Comparison of ENCODE assay signal across 8 mouse cellular contexts in genomic region chr9:42865036-42865829, GRCm38 (mm10).
A peak's percentile ranks its signal among the peaks of the same experiment; 100 is the strongest.
DNase-seq lines count a peak whose midpoint lies in the region; ATAC-seq lines count a peak whose summit lies in the region.

No protein-coding gene starts in this region.

- H3K4me1 ChIP-seq in hindbrain, embryonic 10.5 days (replicated peaks) = peaks cover 34% of the 10 kb centered on the region
- H3K4me1 ChIP-seq in hindbrain, embryonic 16.5 days (ENCODE audit: control insufficient read depth, insufficient read depth, low read depth, low read length) = peaks cover 17% of the 10 kb centered on the region
- peaks cover 6% of the 10 kb centered on the region; the same call in 1 of the 2 replicates for H3K4me1 ChIP-seq in embryonic facial prominence, embryonic 14.5 days (ENCODE audit: control insufficient read depth, insufficient read depth, low read length)

- H3K27me3 ChIP-seq in hindbrain, embryonic 10.5 days (ENCODE audit: insufficient read depth, poor library complexity, severe bottlenecking) = peaks cover 78% of the 10 kb centered on the region
- H3K27me3 ChIP-seq in hindbrain, embryonic 16.5 days (replicated peaks; ENCODE audit: control insufficient read depth, insufficient read depth, low read length) = no peaks in the 10 kb centered on the region
- no peaks in the 10 kb centered on the region for H3K27me3 ChIP-seq in embryonic facial prominence, embryonic 14.5 days (replicated peaks; ENCODE audit: control insufficient read depth, insufficient read depth, low read length)

- DNase-seq in hindbrain, embryonic 10.5 days (ENCODE audit: low spot score) = peak; percentile 31
- DNase-seq in retina, postnatal 1 day = peak; percentile 45
- no peak for DNase-seq in retina, embryonic 14.5 days (ENCODE audit: low spot score)
- peak; percentile 76 for DNase-seq in embryonic facial prominence, embryonic 14.5 days (ENCODE audit: low spot score)
- DNase-seq in mesoderm, embryonic 11.5 days (ENCODE audit: low read depth, low spot score) = peak; percentile 67
- DNase-seq in adrenal gland, adult 8-10 months = no peak
- DNase-seq in cerebellum, adult 18-20 months = no peak

- no peak overlapping the region for H3K4me3 ChIP-seq in hindbrain, embryonic 10.5 days
- no peak overlapping the region for H3K4me3 ChIP-seq in hindbrain, embryonic 16.5 days (ENCODE audit: low read length)
- no peak overlapping the region for H3K4me3 ChIP-seq in embryonic facial prominence, embryonic 14.5 days (ENCODE audit: low read depth, low read length)

- H3K4me2 ChIP-seq in hindbrain, embryonic 16.5 days (ENCODE audit: low read length) = no peak overlapping the region
- H3K4me2 ChIP-seq in embryonic facial prominence, embryonic 14.5 days (ENCODE audit: low read depth, low read length) = no peak overlapping the region

- peak overlapping the region; percentile 72; the same call in 1 of the 2 replicates for H3K27ac ChIP-seq in hindbrain, embryonic 10.5 days
- no peak overlapping the region for H3K27ac ChIP-seq in hindbrain, embryonic 16.5 days (ENCODE audit: low read depth, low read length)
- H3K27ac ChIP-seq in embryonic facial prominence, embryonic 14.5 days (replicated peaks; ENCODE audit: low read depth, low read length) = peak overlapping the region; percentile 9; the same call in 1 of the 2 replicates

- 45% methylated on average over 11 of the region's 11 CpGs for WGBS in hindbrain, embryonic 10.5 days
- 40% methylated on average over 11 of the region's 11 CpGs for WGBS in hindbrain, embryonic 16.5 days
- 33% methylated on average over 11 of the region's 11 CpGs for WGBS in embryonic facial prominence, embryonic 14.5 days

- ATAC-seq in hindbrain, embryonic 16.5 days = no peak
- ATAC-seq in embryonic facial prominence, embryonic 14.5 days (ENCODE audit: low read depth) = peak; percentile 48

- no peaks in the 10 kb centered on the region for H3K36me3 ChIP-seq in hindbrain, embryonic 10.5 days
- H3K36me3 ChIP-seq in hindbrain, embryonic 16.5 days (ENCODE audit: control insufficient read depth, insufficient read depth, low read length) = no peaks in the 10 kb centered on the region
- no peaks in the 10 kb centered on the region for H3K36me3 ChIP-seq in embryonic facial prominence, embryonic 14.5 days (ENCODE audit: control insufficient read depth, insufficient read depth, low read length)

- no peak overlapping the region for H3K9ac ChIP-seq in hindbrain, embryonic 16.5 days (ENCODE audit: low read depth, low read length)
- no peak overlapping the region for H3K9ac ChIP-seq in embryonic facial prominence, embryonic 14.5 days (ENCODE audit: low read depth, low read length)

- H3K9me3 ChIP-seq in hindbrain, embryonic 10.5 days = no peaks in the 10 kb centered on the region
- no peaks in the 10 kb centered on the region for H3K9me3 ChIP-seq in hindbrain, embryonic 16.5 days (ENCODE audit: control insufficient read depth, low read length)
- H3K9me3 ChIP-seq in embryonic facial prominence, embryonic 14.5 days (ENCODE audit: control insufficient read depth, low read length) = no peaks in the 10 kb centered on the region

Comparison
In these comparisons a context has a peak if more than half of its experiments do, and no peak if none do; other contexts are left out.
1. DNase-seq: peak in hindbrain, embryonic 10.5 days (single experiment), retina, postnatal 1 day (single experiment), embryonic facial prominence, embryonic 14.5 days (single experiment) and mesoderm, embryonic 11.5 days (single experiment); none in retina, embryonic 14.5 days (single experiment), adrenal gland, adult 8-10 months (single experiment) and cerebellum, adult 18-20 months (0 of 2).